Mouse (Mus musculus) G1E (cell line): Measurements from ENCODE around the gene Erg.

Source experiments
- CTCF ChIP-seq: IDR thresholded peaks from 2 replicates; pipeline ENCODE4 v1.5.1; 2012; ENCODE audit warnings: low read depth, low read length, inconsistent platforms, mixed read lengths
- GATA1 ChIP-seq: IDR thresholded peaks from 2 replicates; pipeline ENCODE4 v1.6.1; 2012; ENCODE audit warnings: borderline replicate concordance, low read length, inconsistent platforms, mixed read lengths
- GATA2 ChIP-seq: IDR thresholded peaks from 2 replicates; pipeline ENCODE4 v1.6.1; 2012; ENCODE audit warnings: low read depth, low read length, inconsistent platforms, borderline replicate concordance
- POLR2AphosphoS5 ChIP-seq: IDR thresholded peaks from 2 replicates; pipeline ENCODE4 v1.6.1; 2012; ENCODE audit warnings: low read depth, low read length, inconsistent platforms; ENCODE audit not compliant: insufficient replicate concordance
- TAL1 ChIP-seq: conservative IDR thresholded peaks from 2 replicates; pipeline ENCODE4 v1.6.1; 2012; ENCODE audit warnings: low read depth, low read length, inconsistent platforms, mixed read lengths

GRCm38 (mm10) chr16:95429851-95430250, 156.5 kb downstream of the Erg start:
- TF ChIP-seq CTCF (no peak), GATA1 (no peak), POLR2AphosphoS5 (no peak), TAL1 (no peak), GATA2 (no peak)
